Comparison of ENCODE assay signal across 9 mouse cellular contexts in the genomic region with DNA sequence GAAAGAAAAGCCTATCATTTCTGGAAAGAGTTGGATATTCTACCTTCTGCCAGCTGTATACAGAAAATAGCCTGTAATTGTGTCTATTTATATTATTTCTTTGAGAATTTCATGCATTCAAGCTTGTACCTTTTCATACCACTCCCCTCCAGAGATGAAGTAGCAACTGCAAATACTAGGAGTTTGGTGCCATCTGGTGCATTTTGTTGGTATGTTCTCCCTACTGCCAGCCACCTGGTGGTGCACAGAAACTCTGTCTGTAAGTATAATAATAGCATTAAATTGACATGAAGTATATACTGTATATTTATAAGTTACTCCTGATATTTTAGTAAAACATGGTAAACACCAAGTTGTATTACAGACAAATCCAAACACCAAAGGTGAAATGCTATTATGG. TPM values are rescaled to one million over a fixed set of nuclear protein-coding genes. Genes with fewer than 3 reads are reported as not detected.
DNase-seq lines count a peak whose midpoint lies in the region; ATAC-seq and TF ChIP-seq lines count a peak whose summit lies in the region.
"Had no signal": no experiment of that assay in that cellular context is flagged by ENCODE, and none has a peak within 500 bp of the region (broad histone marks: within the 10 kb centered on the region; RNA-seq: fewer than 3 reads in every experiment).

No protein-coding gene starts in this region.

- H3K4me3 ChIP-seq in forebrain, postnatal 0 days (ENCODE audit: low read depth, low read length) = no peak overlapping the region
- H3K4me3 ChIP-seq in forebrain, embryonic 15.5 days = no peak overlapping the region
- H3K4me3 ChIP-seq in liver, postnatal 0 days (ENCODE audit: low read depth, low read length) = no peak overlapping the region

- TF ChIP-seq CTCF in forebrain, postnatal 0 days (IDR thresholded peaks at IDR 0.05; ENCODE audit: low read depth) = peak; percentile 80
- peak; percentile 71 for TF ChIP-seq CTCF in liver, postnatal 0 days (IDR thresholded peaks at IDR 0.05; ENCODE audit: low read depth)

- H3K4me1 ChIP-seq in forebrain, postnatal 0 days (ENCODE audit: insufficient read depth) = no peaks in the 10 kb centered on the region
- H3K4me1 ChIP-seq in forebrain, embryonic 15.5 days = no peaks in the 10 kb centered on the region
- no peaks in the 10 kb centered on the region for H3K4me1 ChIP-seq in liver, postnatal 0 days (ENCODE audit: insufficient read depth)

- H3K4me2 ChIP-seq in forebrain, postnatal 0 days (ENCODE audit: low read depth) = no peak overlapping the region
- no peak overlapping the region for H3K4me2 ChIP-seq in forebrain, embryonic 15.5 days (replicated peaks)
- no peak overlapping the region for H3K4me2 ChIP-seq in liver, postnatal 0 days (ENCODE audit: low read depth, low read length)

- H3K9ac ChIP-seq in forebrain, postnatal 0 days = no peak overlapping the region
- no peak overlapping the region for H3K9ac ChIP-seq in forebrain, embryonic 15.5 days (replicated peaks)
- no peak overlapping the region for H3K9ac ChIP-seq in liver, postnatal 0 days (replicated peaks)

- peak; percentile 60; the same call in 1 of the 2 replicates for ATAC-seq in forebrain, postnatal 0 days
- no peak; the same call in 1 of the 2 replicates for ATAC-seq in forebrain, embryonic 15.5 days (replicated peaks)
- no peak for ATAC-seq in liver, postnatal 0 days

- H3K9me3 ChIP-seq in forebrain, postnatal 0 days (ENCODE audit: low read length) = no peaks in the 10 kb centered on the region
- no peaks in the 10 kb centered on the region for H3K9me3 ChIP-seq in forebrain, embryonic 15.5 days
- H3K9me3 ChIP-seq in liver, postnatal 0 days (ENCODE audit: low read length) = no peaks in the 10 kb centered on the region

- DNase-seq in forebrain, postnatal 0 days = peak; percentile 67
- DNase-seq in liver, postnatal 0 days = peak; percentile 28
- DNase-seq in liver = no peak
- DNase-seq in adrenal gland, postnatal 14 days = peak; percentile 54
- peak; percentile 37 to 74 for DNase-seq in kidney, postnatal 36 days
- peak; percentile 18 for DNase-seq in thymus, postnatal 25 days
- DNase-seq in ovary, postnatal 36 days (ENCODE audit: low spot score) = no peak

- no peaks in the 10 kb centered on the region for H3K36me3 ChIP-seq in forebrain, postnatal 0 days (ENCODE audit: insufficient read depth)
- H3K36me3 ChIP-seq in forebrain, embryonic 15.5 days = no peaks in the 10 kb centered on the region
- no peaks in the 10 kb centered on the region for H3K36me3 ChIP-seq in liver, postnatal 0 days (replicated peaks; ENCODE audit: insufficient read depth, low read length)

- no peak overlapping the region for H3K27ac ChIP-seq in forebrain, postnatal 0 days (ENCODE audit: low read depth, low read length)
- no peak overlapping the region for H3K27ac ChIP-seq in forebrain, embryonic 15.5 days (replicated peaks)
- H3K27ac ChIP-seq in liver, postnatal 0 days (ENCODE audit: low read depth) = no peak overlapping the region

- no peak for TF ChIP-seq EP300 in liver, postnatal 0 days (IDR thresholded peaks at IDR 0.05; ENCODE audit: low read depth)

- H3K27me3 ChIP-seq in forebrain, postnatal 0 days (ENCODE audit: insufficient read depth, low read length) = no peaks in the 10 kb centered on the region
- H3K27me3 ChIP-seq in forebrain, embryonic 15.5 days = no peaks in the 10 kb centered on the region
- no peaks in the 10 kb centered on the region for H3K27me3 ChIP-seq in liver, postnatal 0 days (ENCODE audit: insufficient read depth, low read length)

RNA-seq across cellular contexts. Expression of a gene that starts 4.4 kb away (rescaled TPM):
- total RNA-seq in forebrain, postnatal 0 days (2014; rRNA removed) = 0.54 and 3.4 TPM in 2 replicates
- 0.53 and 0.97 TPM in 2 replicates for polyA plus RNA-seq in forebrain, postnatal 0 days (2015; fragmentation: Nextera tagmentation; extraction: Ambion mirVana)
- polyA plus RNA-seq in forebrain, embryonic 15.5 days (2015; fragmentation: Nextera tagmentation; extraction: Ambion mirVana) = 0.52 and 0.70 TPM in 2 replicates
- 0.40 and 0.70 TPM in 2 replicates for polyA plus RNA-seq in liver, postnatal 0 days (2015; fragmentation: Nextera tagmentation; extraction: Ambion mirVana)
- 0.48 and 1.2 TPM in 2 replicates for total RNA-seq in adrenal gland, postnatal 14 days (2021)

RNA-seq across cellular contexts. Expression of a gene that starts 33.1 kb away (rescaled TPM):
- total RNA-seq in forebrain, postnatal 0 days (2014; rRNA removed) = 0.08 and 0.86 TPM in 2 replicates
- 0.05 and 0.38 TPM in 2 replicates for polyA plus RNA-seq in forebrain, postnatal 0 days (2015; fragmentation: Nextera tagmentation; extraction: Ambion mirVana)
- 0.14 and 0.15 TPM in 2 replicates for polyA plus RNA-seq in forebrain, embryonic 15.5 days (2015; fragmentation: Nextera tagmentation; extraction: Ambion mirVana)
- not detected in 2 replicates for polyA plus RNA-seq in liver, postnatal 0 days (2015; fragmentation: Nextera tagmentation; extraction: Ambion mirVana)
- total RNA-seq in adrenal gland, postnatal 14 days (2021) = 0.07 TPM in 1 of 2 replicates, not detected in the other
- polyA plus RNA-seq: neural tube, embryonic 11.5 days had no signal

Comparison
In these comparisons a context has a peak if more than half of its experiments do, and no peak if none do; other contexts are left out.
1. DNase-seq: peak in forebrain, postnatal 0 days (single experiment), liver, postnatal 0 days (single experiment), adrenal gland, postnatal 14 days (single experiment), kidney, postnatal 36 days (2 of 2) and thymus, postnatal 25 days (single experiment); none in liver (single experiment) and ovary, postnatal 36 days (single experiment).